Mouse (Mus musculus) limb, embryonic 15.5 days (tissue): ENCODE results near the gene Itgb2. TPM values are rescaled to one million over a fixed set of nuclear protein-coding genes. Genes with fewer than 3 reads are reported as not detected.
A peak's percentile ranks its signal among the peaks of the same experiment; 100 is the strongest.

Source experiments
- ATAC-seq: fragments of 200-750 bp; cut with Nextera tagmentation; 2 replicates; pipeline ENCODE4 v1.8.0; 2017; ENCODE audit warnings: low read depth, moderate TSS enrichment; ENCODE audit not compliant: insufficient number of reproducible peaks, low FRiP score, low TSS enrichment
- H3K27ac ChIP-seq: fragments of 300-500 bp; sonication (generic); 2 replicates; pipeline ENCODE4 v1.5.1; 2015; ENCODE audit warnings: moderate library complexity, mild to moderate bottlenecking, inconsistent platforms
- H3K27me3 ChIP-seq: fragments of 300-500 bp; sonication (generic); 2 replicates; pipeline ENCODE4 v1.6.1; 2015; ENCODE audit warnings: inconsistent platforms
- H3K36me3 ChIP-seq: fragments of 300-500 bp; sonication (generic); 2 replicates; pipeline ENCODE4 v1.6.1; 2015; ENCODE audit warnings: inconsistent platforms
- H3K4me1 ChIP-seq: fragments of 300-500 bp; sonication (generic); 2 replicates; pipeline ENCODE4 v1.6.1; 2015; ENCODE audit warnings: inconsistent platforms
- H3K4me2 ChIP-seq: fragments of 300-500 bp; sonication (generic); 2 replicates; pipeline ENCODE4 v1.6.1; 2015; ENCODE audit warnings: mild to moderate bottlenecking, inconsistent platforms
- H3K4me3 ChIP-seq: fragments of 300-500 bp; sonication (generic); 2 replicates; pipeline ENCODE4 v1.5.1; 2015; ENCODE audit warnings: mild to moderate bottlenecking, inconsistent platforms
- H3K9ac ChIP-seq: fragments of 300-500 bp; sonication (generic); 2 replicates; pipeline ENCODE4 v1.6.1; 2015; ENCODE audit warnings: inconsistent platforms
- H3K9me3 ChIP-seq: fragments of 300-500 bp; sonication (generic); 2 replicates; pipeline ENCODE4 v1.6.1; 2016; ENCODE audit warnings: inconsistent platforms
- WGBS: fragments of 180-500 bp; shearing (Covaris S2); methylation state at CpG from one replicate; pipeline ENCODE4 v1.1.7; 2015; 5-methylcytosine and 5-hydroxymethylcytosine counted together
- polyA plus RNA-seq: library from polyadenylated mRNA; unstranded; fragments of >200 nt; fragmentation: Nextera tagmentation; extraction: Ambion mirVana; gene quantifications from 2 replicates; pipeline ENCODE4 v1.2.1, GENCODE M21; 2015

Gene Itgb2
- 3.5 TPM in 2 replicates for polyA plus RNA-seq

GRCm38 (mm10) chr10:77530140-77530539 is at the start of gene Itgb2:
TSS of gene Itgb2 (plus strand) at chr10:77530252.
- ATAC-seq = no peak
- H3K27ac ChIP-seq = no peak within 1 kb of the TSS
- no peaks in the 10 kb centered on the region for H3K36me3 ChIP-seq
- H3K9ac ChIP-seq = no peak within 1 kb of the TSS
- WGBS = 64% methylated on average over 9 of the region's 9 CpGs
- no peak within 1 kb of the TSS for H3K4me2 ChIP-seq
- H3K4me3 ChIP-seq = no peak within 1 kb of the TSS
- H3K4me1 ChIP-seq = no peaks in the 10 kb centered on the region
- H3K9me3 ChIP-seq = no peaks in the 10 kb centered on the region
- H3K27me3 ChIP-seq = no peaks in the 10 kb centered on the region

GRCm38 (mm10) chr10:77481814-77482213 is 48.2 kb upstream of the Itgb2 start:
- Histone ChIP-seq H3K9ac (no peak overlapping the region), H3K27ac (no peak overlapping the region), H3K27me3 (no peaks in the 10 kb centered on the region), H3K4me2 (no peak overlapping the region), H3K36me3 (peaks cover 13% of the 10 kb centered on the region), H3K4me3 (no peak overlapping the region), H3K9me3 (no peaks in the 10 kb centered on the region), H3K4me1 (peaks cover 11% of the 10 kb centered on the region)
- no peak for ATAC-seq

GRCm38 (mm10) chr10:77484205-77484935 is 45.7 kb upstream of the Itgb2 start:
- H3K4me3 ChIP-seq = no peak overlapping the region
- peaks cover 38% of the 10 kb centered on the region for H3K36me3 ChIP-seq
- H3K27ac ChIP-seq = peak overlapping the region; percentile 29
- H3K9me3 ChIP-seq = no peaks in the 10 kb centered on the region
- no peak overlapping the region for H3K9ac ChIP-seq
- H3K4me1 ChIP-seq = peaks cover 11% of the 10 kb centered on the region
- ATAC-seq = peak; percentile 25; the same call in 1 of the 2 replicates
- WGBS = 22% methylated on average over 18 of the region's 18 CpGs
- H3K4me2 ChIP-seq = no peak overlapping the region; the same call in 1 of the 2 replicates
- no peaks in the 10 kb centered on the region for H3K27me3 ChIP-seq

- no peak for ATAC-seq
- no peak overlapping the region for H3K4me2 ChIP-seq
- peaks cover 11% of the 10 kb centered on the region for H3K4me1 ChIP-seq
- H3K9me3 ChIP-seq = no peaks in the 10 kb centered on the region
- no peak overlapping the region for H3K9ac ChIP-seq
- peaks cover 50% of the 10 kb centered on the region for H3K36me3 ChIP-seq
- 81% methylated on average over 3 of the region's 3 CpGs for WGBS
- H3K4me3 ChIP-seq = no peak overlapping the region
- H3K27me3 ChIP-seq = no peaks in the 10 kb centered on the region
- H3K27ac ChIP-seq = no peak overlapping the region
Observed at GRCm38 (mm10) chr10:77485786-77486185, 44.3 kb upstream of the Itgb2 start.

GRCm38 (mm10) chr10:77488168-77488567 is 41.9 kb upstream of the Itgb2 start:
- Histone ChIP-seq H3K4me2 (no peak overlapping the region), H3K4me3 (no peak overlapping the region), H3K27me3 (no peaks in the 10 kb centered on the region), H3K4me1 (peaks cover 11% of the 10 kb centered on the region), H3K9me3 (no peaks in the 10 kb centered on the region), H3K9ac (no peak overlapping the region), H3K36me3 (peaks cover 68% of the 10 kb centered on the region), H3K27ac (no peak overlapping the region)
- ATAC-seq = no peak
- 96% methylated on average over 7 of the region's 7 CpGs for WGBS

- H3K27ac ChIP-seq = no peak overlapping the region
- H3K4me2 ChIP-seq = no peak overlapping the region
- no peaks in the 10 kb centered on the region for H3K9me3 ChIP-seq
- WGBS = 81% methylated on average over 6 of the region's 6 CpGs
- H3K4me1 ChIP-seq = no peaks in the 10 kb centered on the region
- no peak overlapping the region for H3K9ac ChIP-seq
- H3K36me3 ChIP-seq = peaks cover 87% of the 10 kb centered on the region
- no peak for ATAC-seq
- no peak overlapping the region for H3K4me3 ChIP-seq
- no peaks in the 10 kb centered on the region for H3K27me3 ChIP-seq
Observed at GRCm38 (mm10) chr10:77491585-77491984, 38.5 kb upstream of the Itgb2 start.

GRCm38 (mm10) chr10:77492885-77493284 is 37.2 kb upstream of the Itgb2 start:
- 93% methylated on average over 3 of the region's 3 CpGs for WGBS
- no peak overlapping the region for H3K4me2 ChIP-seq

GRCm38 (mm10) chr10:77497185-77497584 is 32.9 kb upstream of the Itgb2 start:
- Histone ChIP-seq H3K27me3 (no peaks in the 10 kb centered on the region), H3K9me3 (no peaks in the 10 kb centered on the region), H3K9ac (no peak overlapping the region), H3K4me1 (peaks cover 5% of the 10 kb centered on the region; the same call in 1 of the 2 replicates), H3K4me2 (no peak overlapping the region), H3K27ac (no peak overlapping the region), H3K36me3 (peaks cover 75% of the 10 kb centered on the region), H3K4me3 (no peak overlapping the region)
- no peak for ATAC-seq
- 85% methylated on average over 13 of the region's 13 CpGs for WGBS

More at GRCm38 (mm10) chr10:77492885-77493284, 37.2 kb upstream of the Itgb2 start:
- no peak for ATAC-seq
- H3K36me3 ChIP-seq = peaks cover 82% of the 10 kb centered on the region
- no peak overlapping the region for H3K27ac ChIP-seq
- H3K9me3 ChIP-seq = no peaks in the 10 kb centered on the region
- no peak overlapping the region for H3K9ac ChIP-seq
- H3K27me3 ChIP-seq = no peaks in the 10 kb centered on the region
- H3K4me3 ChIP-seq = no peak overlapping the region
- no peaks in the 10 kb centered on the region for H3K4me1 ChIP-seq

GRCm38 (mm10) chr10:77498254-77498653 is 31.8 kb upstream of the Itgb2 start:
- ATAC-seq = 0 out of 2 replicates have a peak, but pooled peaks have one; percentile 20
- Histone ChIP-seq H3K4me3 (no peak overlapping the region), H3K9me3 (no peaks in the 10 kb centered on the region), H3K9ac (no peak overlapping the region), H3K36me3 (peaks cover 72% of the 10 kb centered on the region), H3K27me3 (no peaks in the 10 kb centered on the region), H3K27ac (no peak overlapping the region), H3K4me1 (peaks cover 5% of the 10 kb centered on the region; the same call in 1 of the 2 replicates), H3K4me2 (no peak overlapping the region)
- 41% methylated on average over 6 of the region's 6 CpGs for WGBS

GRCm38 (mm10) chr10:77500636-77501035 is 29.4 kb upstream of the Itgb2 start:
- Histone ChIP-seq H3K9me3 (no peaks in the 10 kb centered on the region), H3K4me2 (no peak overlapping the region), H3K4me1 (peaks cover 5% of the 10 kb centered on the region; the same call in 1 of the 2 replicates), H3K27me3 (no peaks in the 10 kb centered on the region), H3K27ac (no peak overlapping the region), H3K36me3 (peaks cover 72% of the 10 kb centered on the region), H3K4me3 (no peak overlapping the region), H3K9ac (no peak overlapping the region)
- WGBS = 83% methylated on average over 14 of the region's 14 CpGs
- no peak for ATAC-seq

GRCm38 (mm10) chr10:77502967-77503922 is 26.8 kb upstream of the Itgb2 start:
- no peaks in the 10 kb centered on the region for H3K9me3 ChIP-seq
- H3K27ac ChIP-seq = no peak overlapping the region
- H3K4me1 ChIP-seq = peaks cover 4% of the 10 kb centered on the region; the same call in 1 of the 2 replicates
- 89% methylated on average over 25 of the region's 25 CpGs for WGBS
- no peak overlapping the region for H3K4me2 ChIP-seq
- no peak; the same call in 1 of the 2 replicates for ATAC-seq
- H3K4me3 ChIP-seq = no peak overlapping the region
- peaks cover 79% of the 10 kb centered on the region for H3K36me3 ChIP-seq
- H3K9ac ChIP-seq = no peak overlapping the region
- no peaks in the 10 kb centered on the region for H3K27me3 ChIP-seq

- no peak overlapping the region for H3K4me3 ChIP-seq
- H3K27ac ChIP-seq = no peak overlapping the region
- 94% methylated on average over 6 of the region's 6 CpGs for WGBS
- no peak overlapping the region for H3K9ac ChIP-seq
- peaks cover 80% of the 10 kb centered on the region for H3K36me3 ChIP-seq
- no peak overlapping the region for H3K4me2 ChIP-seq
- no peak for ATAC-seq
- no peaks in the 10 kb centered on the region for H3K9me3 ChIP-seq
- H3K27me3 ChIP-seq = no peaks in the 10 kb centered on the region
- H3K4me1 ChIP-seq = peaks cover 3% of the 10 kb centered on the region
Observed at GRCm38 (mm10) chr10:77504143-77504542, 25.9 kb upstream of the Itgb2 start.
